Mouse (Mus musculus) stomach, embryonic 14.5 days (tissue): ENCODE data around the gene Tent4a. TPM values are rescaled to one million over a fixed set of nuclear protein-coding genes. Genes with fewer than 3 reads are reported as not detected.

Source experiments
- ATAC-seq: fragments of 200-750 bp; cut with Nextera tagmentation; 2 replicates; pipeline ENCODE4 v1.8.0; 2017; ENCODE audit warnings: low read depth, moderate TSS enrichment; ENCODE audit not compliant: insufficient number of reproducible peaks, insufficient read depth, low FRiP score
- H3K27ac ChIP-seq: fragments of 300-500 bp; sonication (generic); 2 replicates; pipeline ENCODE4 v1.5.1; 2014; ENCODE audit warnings: mild to moderate bottlenecking, low read length, moderate library complexity, mixed read lengths
- H3K27me3 ChIP-seq: fragments of 300-500 bp; sonication (generic); 2 replicates; pipeline ENCODE4 v1.6.1; 2014; ENCODE audit warnings: low read length, control low read depth, mixed read lengths; ENCODE audit not compliant: control insufficient read depth, insufficient read depth
- H3K36me3 ChIP-seq: fragments of 300-500 bp; sonication (generic); 2 replicates; pipeline ENCODE4 v1.6.1; 2014; ENCODE audit warnings: mild to moderate bottlenecking, control low read depth, low read length, moderate library complexity, mixed read lengths; ENCODE audit not compliant: control insufficient read depth, insufficient read depth
- H3K4me1 ChIP-seq: fragments of 300-500 bp; sonication (generic); 2 replicates; pipeline ENCODE4 v1.6.1; 2014; ENCODE audit warnings: low read length, control low read depth, mixed read lengths; ENCODE audit not compliant: control insufficient read depth, insufficient read depth
- H3K4me2 ChIP-seq: fragments of 300-500 bp; sonication (generic); replicated peaks from 2 replicates; pipeline ENCODE4 v1.6.1; 2014; ENCODE audit warnings: low read depth, low read length, control low read depth
- H3K4me3 ChIP-seq: fragments of 300-500 bp; sonication (generic); 2 replicates; pipeline ENCODE4 v1.5.1; 2014; ENCODE audit warnings: low read depth, low read length, control low read depth
- H3K9ac ChIP-seq: fragments of 300-500 bp; sonication (generic); replicated peaks from 2 replicates; pipeline ENCODE4 v1.6.1; 2014; ENCODE audit warnings: low read depth, mild to moderate bottlenecking, control low read depth, low read length, moderate library complexity, mixed read lengths
- H3K9me3 ChIP-seq: fragments of 300-500 bp; sonication (generic); 2 replicates; pipeline ENCODE4 v1.6.1; 2016; ENCODE audit warnings: low read depth, low read length, control low read depth; ENCODE audit not compliant: control insufficient read depth
- WGBS: fragments of 180-500 bp; shearing (Covaris S2); extraction: QIAGEN DNeasy Blood & Tissue Kit; methylation state at CpG from one replicate; pipeline ENCODE4 v1.1.7; 2014; 5-methylcytosine and 5-hydroxymethylcytosine counted together
- polyA plus RNA-seq: library from polyadenylated mRNA; unstranded; fragments of >200 nt; fragmentation: Nextera tagmentation; extraction: Ambion mirVana; gene quantifications from 2 replicates; pipeline ENCODE4 v1.2.1, GENCODE M21; 2014

Gene Tent4a
- polyA plus RNA-seq, 1 experiment from 2014 or later = 8.8 TPM

DNA sequence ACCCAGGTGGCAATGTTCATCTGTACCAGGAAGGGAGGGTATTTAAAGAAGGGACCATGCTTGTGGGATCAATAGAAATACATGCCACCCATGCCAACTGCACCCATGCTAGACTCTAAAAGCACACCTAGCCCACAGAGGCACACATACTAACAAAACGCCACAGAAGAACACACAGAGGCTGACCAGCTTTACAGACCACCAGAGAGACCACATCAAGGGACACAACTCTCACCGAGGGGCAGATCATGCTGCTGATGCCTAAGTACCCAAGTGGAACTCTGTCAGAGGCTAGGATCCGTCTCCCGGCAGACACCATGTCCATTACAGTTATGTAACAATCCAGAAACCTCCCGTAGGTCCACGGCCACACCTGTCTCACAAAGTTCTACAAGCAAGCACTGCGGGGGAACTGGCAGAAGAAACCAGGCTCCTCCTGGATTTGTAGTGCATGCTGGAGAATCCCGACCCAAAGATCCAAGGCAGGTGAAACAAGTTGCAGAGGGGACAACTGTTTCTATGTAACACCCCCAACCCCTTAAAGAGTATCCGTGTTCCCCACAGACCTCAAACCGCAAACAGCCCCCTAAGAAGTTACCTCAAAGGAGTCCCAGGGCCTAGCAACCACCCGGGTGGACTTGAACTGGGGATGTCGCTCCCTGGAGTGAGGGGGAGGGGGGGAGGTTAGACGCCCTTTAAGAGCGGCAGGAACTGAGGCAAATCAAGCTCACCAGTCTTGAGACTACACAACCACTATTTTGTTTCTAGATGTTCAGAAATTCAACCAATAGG lies 2.1 kb downstream of the Tent4a start:
- H3K4me1 ChIP-seq = peaks cover 32% of the 10 kb centered on the region
- H3K9me3 ChIP-seq = no peaks in the 10 kb centered on the region
- H3K36me3 ChIP-seq = peaks cover 6% of the 10 kb centered on the region; the same call in 1 of the 2 replicates
- peak overlapping the region; percentile 61 for H3K4me2 ChIP-seq
- peak overlapping the region; percentile 92 for H3K9ac ChIP-seq
- WGBS = 13% methylated on average over 14 of the region's 14 CpGs
- no peaks in the 10 kb centered on the region for H3K27me3 ChIP-seq
- no peak overlapping the region for H3K27ac ChIP-seq
- peak overlapping the region; percentile 97 for H3K4me3 ChIP-seq
- no peak for ATAC-seq

DNA sequence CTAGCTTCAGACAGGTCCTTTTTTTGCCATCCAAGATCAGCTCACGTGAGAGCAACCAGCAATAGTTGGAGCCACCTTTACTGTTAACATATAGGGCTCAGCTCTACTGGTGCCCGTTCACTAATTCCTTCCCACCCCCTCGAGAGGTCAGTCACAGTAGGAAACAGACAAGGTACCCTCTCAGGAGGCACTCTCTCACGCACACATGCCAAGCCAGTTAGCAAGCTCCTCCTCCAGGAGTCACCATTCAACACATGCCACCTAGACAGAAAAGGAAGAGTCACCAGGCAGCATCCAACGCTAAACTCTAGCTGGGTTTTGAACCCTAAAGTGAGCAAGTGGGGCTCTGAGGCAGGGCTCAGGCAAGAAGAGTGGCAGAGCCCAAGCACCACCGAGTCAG lies 3.0 kb downstream of the Tent4a start:
- H3K27ac ChIP-seq = no peak overlapping the region
- no peak for ATAC-seq
- peak overlapping the region; percentile 97; the same call in 1 of the 2 replicates for H3K4me3 ChIP-seq
- no peaks in the 10 kb centered on the region for H3K9me3 ChIP-seq
- H3K4me1 ChIP-seq = peaks cover 33% of the 10 kb centered on the region
- WGBS = 48% methylated on average over 6 of the region's 6 CpGs
- peak overlapping the region; percentile 61 for H3K4me2 ChIP-seq
- H3K9ac ChIP-seq = 0 out of 2 replicates have a peak overlapping the region, but pooled peaks have one; percentile 14
- no peaks in the 10 kb centered on the region for H3K27me3 ChIP-seq
- peaks cover 6% of the 10 kb centered on the region; the same call in 1 of the 2 replicates for H3K36me3 ChIP-seq

DNA sequence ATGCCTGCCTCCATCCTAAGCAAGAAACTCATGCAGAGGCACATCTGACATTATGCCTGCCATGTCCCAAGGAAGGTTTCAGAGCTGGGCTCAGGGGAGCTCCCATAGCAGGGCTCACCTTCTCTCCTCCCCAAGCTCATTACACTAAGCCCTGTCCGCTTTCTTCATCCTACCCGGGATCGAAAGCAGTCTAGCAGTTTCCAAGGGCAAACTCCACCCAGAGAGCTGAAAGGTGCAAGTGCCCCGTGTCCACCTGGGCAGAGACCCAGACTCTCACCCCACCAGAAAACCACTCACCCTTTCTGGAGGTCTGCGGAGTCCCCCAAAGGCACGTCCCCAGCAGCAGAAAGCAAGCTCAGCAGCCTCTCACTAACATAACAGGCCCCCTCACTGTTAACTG lies 3.5 kb downstream of the Tent4a start:
- Histone ChIP-seq H3K9ac (0 out of 2 replicates have a peak overlapping the region, but pooled peaks have one; percentile 14), H3K4me1 (peaks cover 33% of the 10 kb centered on the region), H3K4me3 (no peak overlapping the region), H3K36me3 (peaks cover 6% of the 10 kb centered on the region; the same call in 1 of the 2 replicates), H3K27ac (no peak overlapping the region), H3K27me3 (no peaks in the 10 kb centered on the region), H3K4me2 (peak overlapping the region; percentile 61), H3K9me3 (no peaks in the 10 kb centered on the region)
- ATAC-seq = no peak
- 78% methylated on average over 6 of the region's 6 CpGs for WGBS

DNA sequence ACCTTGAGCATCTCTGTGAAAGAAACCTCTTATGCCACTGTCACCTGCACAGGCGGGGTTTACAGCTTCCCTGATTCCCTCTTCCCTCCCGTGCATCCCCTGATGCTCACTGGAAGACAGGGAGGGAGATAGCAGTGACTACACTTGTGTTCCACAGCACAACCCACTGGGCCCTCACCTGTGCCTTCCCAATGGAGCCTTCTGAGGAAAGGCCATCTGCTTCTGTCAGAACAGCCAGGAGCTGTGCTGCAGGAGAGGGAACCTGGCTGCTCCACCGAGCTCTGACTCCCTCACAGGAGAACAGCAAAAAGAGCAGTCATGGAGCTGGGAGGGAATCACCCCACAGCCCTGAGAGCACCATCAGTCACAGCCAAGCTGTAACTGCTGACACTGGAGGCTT lies 4.3 kb downstream of the Tent4a start:
- no peak overlapping the region for H3K9ac ChIP-seq
- peaks cover 6% of the 10 kb centered on the region; the same call in 1 of the 2 replicates for H3K36me3 ChIP-seq
- H3K27ac ChIP-seq = no peak overlapping the region
- no peak overlapping the region for H3K4me2 ChIP-seq
- H3K27me3 ChIP-seq = no peaks in the 10 kb centered on the region
- no peaks in the 10 kb centered on the region for H3K9me3 ChIP-seq
- WGBS = 77% methylated on average over 3 of the region's 3 CpGs
- peaks cover 31% of the 10 kb centered on the region for H3K4me1 ChIP-seq
- H3K4me3 ChIP-seq = no peak overlapping the region
- no peak for ATAC-seq

DNA sequence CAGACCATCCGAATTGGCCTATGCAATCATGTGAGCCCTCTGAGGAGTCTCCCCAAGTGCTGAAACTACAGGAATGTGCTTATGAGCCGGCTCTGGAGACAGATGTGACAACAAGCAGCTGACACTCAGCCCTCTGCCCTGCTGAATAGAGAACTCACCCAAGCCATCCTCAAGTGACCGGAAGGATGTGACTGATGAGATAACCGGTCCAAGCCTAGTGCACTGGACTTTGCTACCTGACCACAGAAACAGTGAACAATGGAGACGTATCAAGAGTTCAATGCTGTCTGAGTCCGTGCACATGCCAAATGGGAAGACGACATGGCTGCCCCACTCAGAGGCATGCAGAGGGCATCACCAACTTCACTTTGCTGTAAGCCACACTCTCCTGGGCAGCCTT lies 5.9 kb downstream of the Tent4a start:
- Histone ChIP-seq H3K27me3 (no peaks in the 10 kb centered on the region), H3K4me3 (no peak overlapping the region), H3K4me1 (peaks cover 39% of the 10 kb centered on the region), H3K9me3 (no peaks in the 10 kb centered on the region), H3K4me2 (no peak overlapping the region), H3K36me3 (peaks cover 6% of the 10 kb centered on the region; the same call in 1 of the 2 replicates), H3K27ac (no peak overlapping the region), H3K9ac (no peak overlapping the region)
- no peak for ATAC-seq
- 79% methylated on average over 7 of the region's 7 CpGs for WGBS

DNA sequence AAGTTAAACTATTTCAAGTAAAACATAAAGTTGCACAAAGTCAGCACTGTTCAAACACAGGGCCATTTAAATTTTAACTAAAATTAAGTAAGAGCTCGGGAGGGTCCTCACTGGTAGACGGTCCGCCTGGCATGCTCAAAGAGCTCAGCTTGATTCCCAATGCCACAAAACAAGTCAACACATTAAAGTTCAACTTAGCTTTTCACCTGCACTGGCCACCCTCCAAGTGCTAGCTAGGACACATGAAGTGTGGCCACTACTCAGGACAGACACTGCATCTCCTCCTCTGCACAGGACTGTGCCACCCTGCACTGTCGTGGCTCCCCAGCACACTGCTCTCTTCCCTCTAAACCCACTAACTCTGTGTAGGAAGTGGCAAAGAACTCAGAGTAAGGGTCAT lies 8.6 kb downstream of the Tent4a start:
- ATAC-seq = no peak
- H3K27me3 ChIP-seq = no peaks in the 10 kb centered on the region
- no peak overlapping the region for H3K4me2 ChIP-seq
- H3K9me3 ChIP-seq = no peaks in the 10 kb centered on the region
- H3K4me3 ChIP-seq = no peak overlapping the region
- peaks cover 28% of the 10 kb centered on the region for H3K4me1 ChIP-seq
- H3K27ac ChIP-seq = no peak overlapping the region
- no peak overlapping the region for H3K9ac ChIP-seq
- WGBS = 66% methylated on average over 4 of the region's 4 CpGs
- H3K36me3 ChIP-seq = peaks cover 6% of the 10 kb centered on the region; the same call in 1 of the 2 replicates

DNA sequence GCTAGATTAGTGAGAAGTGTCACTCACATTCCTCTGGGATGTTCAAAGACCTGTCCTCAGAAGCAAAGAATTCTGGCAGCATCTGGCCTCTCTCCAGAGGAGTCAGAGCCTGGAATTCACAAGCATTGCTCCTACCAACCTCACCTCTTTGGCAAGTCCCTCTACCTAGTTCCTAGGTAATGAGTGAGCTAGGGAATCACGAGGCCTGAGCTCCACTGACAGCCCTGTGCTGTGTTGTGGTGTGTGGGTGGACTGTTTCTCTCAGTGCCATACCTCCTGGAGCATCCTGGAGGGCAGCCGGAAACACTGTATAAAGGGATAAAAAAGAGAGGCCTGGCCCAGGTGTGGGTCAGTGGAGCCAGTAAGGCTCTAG lies 10.3 kb downstream of the Tent4a start:
- Histone ChIP-seq H3K4me3 (no peak overlapping the region), H3K36me3 (no peaks in the 10 kb centered on the region), H3K27ac (no peak overlapping the region), H3K9ac (no peak overlapping the region), H3K9me3 (no peaks in the 10 kb centered on the region), H3K4me2 (no peak overlapping the region), H3K27me3 (no peaks in the 10 kb centered on the region), H3K4me1 (peaks cover 24% of the 10 kb centered on the region)
- no peak for ATAC-seq
- WGBS = 61% methylated on average over 2 of the region's 2 CpGs

DNA sequence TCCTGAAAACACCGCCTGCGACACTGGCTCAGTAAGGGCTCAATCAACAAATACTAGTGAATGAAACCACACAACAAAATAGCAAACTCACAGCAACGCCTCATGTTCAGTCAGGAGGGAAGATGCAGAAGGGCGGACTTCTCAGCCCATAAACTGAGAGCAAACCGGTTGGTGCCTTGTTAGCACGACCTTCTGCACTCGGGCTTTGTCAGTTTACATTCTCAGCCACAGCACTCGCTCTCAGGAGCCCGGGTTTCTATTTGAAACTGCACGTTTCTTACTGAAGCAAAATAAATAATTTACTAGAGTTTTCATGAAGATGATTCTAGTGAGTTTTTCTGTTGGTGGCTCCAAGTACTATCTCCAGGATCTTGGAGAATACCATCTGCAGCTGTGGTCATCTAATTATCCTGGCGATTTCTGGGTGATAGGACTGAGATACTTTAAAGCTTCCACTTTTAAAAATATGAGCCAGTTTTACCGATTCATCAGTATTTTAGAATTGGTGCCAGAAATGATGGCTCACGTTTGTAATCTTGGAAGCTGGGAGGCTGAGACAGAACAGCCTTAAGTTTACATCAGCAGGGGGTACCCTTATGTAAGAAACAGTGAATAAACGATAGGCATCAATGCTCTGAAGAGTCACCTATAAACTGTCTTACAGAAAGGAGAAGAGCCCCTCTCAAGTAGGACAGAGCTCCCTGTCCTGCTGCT lies 10.8 kb downstream of the Tent4a start:
- Histone ChIP-seq H3K4me1 (peaks cover 24% of the 10 kb centered on the region), H3K4me2 (no peak overlapping the region), H3K36me3 (no peaks in the 10 kb centered on the region), H3K4me3 (no peak overlapping the region), H3K9ac (no peak overlapping the region), H3K9me3 (no peaks in the 10 kb centered on the region), H3K27ac (no peak overlapping the region), H3K27me3 (no peaks in the 10 kb centered on the region)
- 30% methylated on average over 14 of the region's 14 CpGs for WGBS
- no peak for ATAC-seq
